In genomic region chr12:111165831-111166591, GRCm38 (mm10) we compare ENCODE assay signal across 8 mouse cellular contexts. TPM values are rescaled to one million over a fixed set of nuclear protein-coding genes. Genes with fewer than 3 reads are reported as not detected.
A peak's percentile ranks its signal among the peaks of the same experiment; 100 is the strongest.
DNase-seq lines count a peak whose midpoint lies in the region; ATAC-seq lines count a peak whose summit lies in the region.

TSS of gene Traf3 (plus strand) at chr12:111166370.

- ATAC-seq in embryonic facial prominence, embryonic 12.5 days (ENCODE audit: insufficient number of reproducible peaks, insufficient read depth, low FRiP score, low TSS enrichment): no peak
- ATAC-seq in heart, embryonic 14.5 days (ENCODE audit: insufficient number of reproducible peaks, insufficient read depth, low FRiP score, low read depth): peak; percentile 47; the same call in 1 of the 2 replicates
- ATAC-seq in liver, embryonic 15.5 days (ENCODE audit: insufficient read depth): peak; percentile 57
- ATAC-seq in stomach, embryonic 14.5 days (ENCODE audit: insufficient number of reproducible peaks, insufficient read depth, low FRiP score, low read depth): peak; percentile 67

- peak within 1 kb of the TSS; percentile 93 for H3K9ac ChIP-seq in embryonic facial prominence, embryonic 12.5 days
- H3K9ac ChIP-seq in heart, embryonic 14.5 days (ENCODE audit: low read length): peak within 1 kb of the TSS; percentile 88
- H3K9ac ChIP-seq in liver, embryonic 15.5 days: peak within 1 kb of the TSS; percentile 60
- H3K9ac ChIP-seq in stomach, embryonic 14.5 days (replicated peaks; ENCODE audit: low read depth, low read length): peak within 1 kb of the TSS; percentile 87

- H3K4me3 ChIP-seq in embryonic facial prominence, embryonic 12.5 days: peak within 1 kb of the TSS; percentile 87
- peak within 1 kb of the TSS; percentile 73 to 78 for H3K4me3 ChIP-seq in heart, embryonic 14.5 days (ENCODE audit: control insufficient read depth in 1 of 2, insufficient read depth in 1 of 2, low read depth in 1 of 2, low read length in 2 of 2)
- peak within 1 kb of the TSS; percentile 70 for H3K4me3 ChIP-seq in liver, embryonic 15.5 days (replicated peaks)
- peak within 1 kb of the TSS; percentile 82 for H3K4me3 ChIP-seq in stomach, embryonic 14.5 days (ENCODE audit: low read depth, low read length)

- peaks cover 26% of the 10 kb centered on the region for H3K4me1 ChIP-seq in embryonic facial prominence, embryonic 12.5 days
- H3K4me1 ChIP-seq in heart, embryonic 14.5 days (ENCODE audit: control insufficient read depth in 2 of 2, insufficient read depth in 2 of 2, low read length in 2 of 2): peaks cover 17 to 26% of the 10 kb centered on the region in 2 experiments
- peaks cover 62% of the 10 kb centered on the region for H3K4me1 ChIP-seq in liver, embryonic 15.5 days (replicated peaks)
- H3K4me1 ChIP-seq in stomach, embryonic 14.5 days (ENCODE audit: control insufficient read depth, insufficient read depth, low read length): peaks cover 32% of the 10 kb centered on the region

- no peaks in the 10 kb centered on the region for H3K36me3 ChIP-seq in embryonic facial prominence, embryonic 12.5 days
- H3K36me3 ChIP-seq in heart, embryonic 14.5 days (ENCODE audit: control insufficient read depth, insufficient read depth, low read length): no peaks in the 10 kb centered on the region
- no peaks in the 10 kb centered on the region for H3K36me3 ChIP-seq in liver, embryonic 15.5 days (replicated peaks)
- H3K36me3 ChIP-seq in stomach, embryonic 14.5 days (ENCODE audit: control insufficient read depth, insufficient read depth, low read length): no peaks in the 10 kb centered on the region

- H3K4me2 ChIP-seq in embryonic facial prominence, embryonic 12.5 days (replicated peaks): peak within 1 kb of the TSS; percentile 84
- H3K4me2 ChIP-seq in heart, embryonic 14.5 days (ENCODE audit: low read length): peak within 1 kb of the TSS; percentile 74
- H3K4me2 ChIP-seq in liver, embryonic 15.5 days: peak within 1 kb of the TSS; percentile 86
- H3K4me2 ChIP-seq in stomach, embryonic 14.5 days (replicated peaks; ENCODE audit: low read depth, low read length): peak within 1 kb of the TSS; percentile 86

- no peaks in the 10 kb centered on the region for H3K9me3 ChIP-seq in embryonic facial prominence, embryonic 12.5 days
- H3K9me3 ChIP-seq in heart, embryonic 14.5 days (ENCODE audit: control insufficient read depth, low read length): no peaks in the 10 kb centered on the region
- no peaks in the 10 kb centered on the region for H3K9me3 ChIP-seq in liver, embryonic 15.5 days (replicated peaks)
- H3K9me3 ChIP-seq in stomach, embryonic 14.5 days (ENCODE audit: control insufficient read depth, low read depth, low read length): no peaks in the 10 kb centered on the region

- peak within 1 kb of the TSS; percentile 84 for H3K27ac ChIP-seq in embryonic facial prominence, embryonic 12.5 days
- peak within 1 kb of the TSS; percentile 44 to 83; a peak in 3 of 4 replicates for H3K27ac ChIP-seq in heart, embryonic 14.5 days (replicated peaks in 1 of 2; ENCODE audit: control insufficient read depth in 1 of 2, insufficient read depth in 1 of 2, low read depth in 2 of 2, low read length in 2 of 2)
- peak within 1 kb of the TSS; percentile 68 for H3K27ac ChIP-seq in liver, embryonic 15.5 days (replicated peaks)
- H3K27ac ChIP-seq in stomach, embryonic 14.5 days (ENCODE audit: low read length): peak within 1 kb of the TSS; percentile 74

- DNase-seq in B cell, adult 2 months: peak; percentile 86 to 89
- peak; percentile 84 for DNase-seq in adrenal gland, postnatal 10 days
- peak; percentile 88 for DNase-seq in kidney, postnatal 10 days
- peak; percentile 77 for DNase-seq in neural tube, embryonic 10.5 days (ENCODE audit: extremely low spot score, low spot score)

- no peaks in the 10 kb centered on the region for H3K27me3 ChIP-seq in embryonic facial prominence, embryonic 12.5 days
- H3K27me3 ChIP-seq in heart, embryonic 14.5 days (ENCODE audit: control insufficient read depth, insufficient read depth, low read length): no peaks in the 10 kb centered on the region
- H3K27me3 ChIP-seq in liver, embryonic 15.5 days: peaks cover 8% of the 10 kb centered on the region; the same call in 1 of the 2 replicates
- H3K27me3 ChIP-seq in stomach, embryonic 14.5 days (ENCODE audit: control insufficient read depth, insufficient read depth, low read length): no peaks in the 10 kb centered on the region

- 6% methylated on average over 73 of the region's 105 CpGs for WGBS in embryonic facial prominence, embryonic 12.5 days
- 5% methylated on average over 66 of the region's 105 CpGs for WGBS in heart, embryonic 14.5 days
- 2% methylated on average over 98 of the region's 105 CpGs for WGBS in liver, embryonic 15.5 days (ENCODE audit: insufficient replicate concordance)
- 6% methylated on average over 56 of the region's 105 CpGs for WGBS in stomach, embryonic 14.5 days

RNA-seq across cellular contexts. Expression of gene Traf3, which starts in this region (rescaled TPM):
- 10 to 100 TPM; 17.9 to 22.5 TPM for total RNA-seq in adrenal gland, postnatal 10 days (2021)
- polyA plus RNA-seq in embryonic facial prominence, embryonic 12.5 days (2016; fragmentation: Nextera tagmentation; extraction: Ambion mirVana): 15.8 TPM in 2 replicates
- 6.0 and 7.0 TPM in 2 replicates for polyA plus RNA-seq in heart, embryonic 14.5 days (2014; fragmentation: Nextera tagmentation; extraction: Ambion mirVana)
- polyA plus RNA-seq in liver, embryonic 15.5 days (2015; fragmentation: Nextera tagmentation; extraction: Ambion mirVana): 2.2 and 2.3 TPM in 2 replicates
- 11.4 and 13.0 TPM in 2 replicates for polyA plus RNA-seq in stomach, embryonic 14.5 days (2014; fragmentation: Nextera tagmentation; extraction: Ambion mirVana)
